Mouse (Mus musculus) CH12.LX (cell line): ENCODE data around the gene Unc13c.

ENCODE experiments used
- CTCF ChIP-seq, 2 experiments: IDR thresholded peaks in 1 of 2; conservative IDR thresholded peaks in 1 of 2; 2 replicates each; pipeline ENCODE4 v1.5.1; 2011 to 2012; ENCODE audit warnings: low read depth in 2 of 2, low read length in 2 of 2, improper control_type of control experiment in 1 of 2, inconsistent platforms in 1 of 2, mild to moderate bottlenecking in 1 of 2, moderate library complexity in 1 of 2
- EP300 ChIP-seq: IDR thresholded peaks from 2 replicates; pipeline ENCODE4 v1.6.1; 2011; ENCODE audit warnings: low read length, improper control_type of control experiment
- GABPA ChIP-seq: IDR thresholded peaks from 2 replicates; pipeline ENCODE4 v1.6.1; 2012; ENCODE audit warnings: low read depth, low read length, improper control_type of control experiment, inconsistent platforms; ENCODE audit not compliant: insufficient replicate concordance
- HCFC1 ChIP-seq: IDR thresholded peaks from 2 replicates; pipeline ENCODE4 v1.6.1; 2012; ENCODE audit warnings: low read depth, mild to moderate bottlenecking, inconsistent platforms, low read length, improper control_type of control experiment
- MAX ChIP-seq: IDR thresholded peaks from 2 replicates; pipeline ENCODE4 v1.6.1; 2011; ENCODE audit warnings: low read length, improper control_type of control experiment
- MYC ChIP-seq: IDR thresholded peaks from 2 replicates; pipeline ENCODE4 v1.6.1; 2011; ENCODE audit warnings: low read depth, mild to moderate bottlenecking, improper control_type of control experiment, low read length
- NRF1 ChIP-seq: IDR thresholded peaks from 2 replicates; pipeline ENCODE4 v1.6.1; 2014; ENCODE audit warnings: low read depth, mild to moderate bottlenecking, inconsistent platforms, low read length, improper control_type of control experiment, moderate library complexity
- POLR2A ChIP-seq: IDR thresholded peaks from 2 replicates; pipeline ENCODE4 v1.6.1; 2011; ENCODE audit warnings: low read depth, mild to moderate bottlenecking, improper control_type of control experiment, low read length
- SMC3 ChIP-seq: IDR thresholded peaks from 2 replicates; pipeline ENCODE4 v1.6.1; 2011; ENCODE audit warnings: low read depth, low read length, improper control_type of control experiment
- ZNF384 ChIP-seq: IDR thresholded peaks from 2 replicates; pipeline ENCODE4 v1.6.1; 2012; ENCODE audit warnings: low read depth, low read length, improper control_type of control experiment, inconsistent platforms

GRCm38 (mm10) chr9:73462027-73462426 is 506.7 kb downstream of the Unc13c start:
- TF ChIP-seq MYC (no peak), ZNF384 (no peak), NRF1 (no peak), POLR2A (no peak), CTCF (conservative IDR thresholded peaks at IDR 0.05 in 1 of 2, IDR thresholded peaks at IDR 0.05 in 1 of 2; ENCODE audit: low read depth in 2 of 2, low read length in 2 of 2) (no peak), EP300 (no peak), MAX (no peak), SMC3 (no peak), HCFC1 (no peak), GABPA (no peak)
